Mouse (Mus musculus): ENCODE data around the gene Uhmk1.

- no peak for TF ChIP-seq USF1 (IDR thresholded peaks at IDR 0.05; ENCODE audit: low read depth, low read length)
- TF ChIP-seq EP300 (IDR thresholded peaks at IDR 0.05; ENCODE audit: low read depth in 1 of 2, low read length in 2 of 2), result no peak
- no peak for TF ChIP-seq POLR2A (IDR thresholded peaks at IDR 0.05; ENCODE audit: control insufficient read depth in 1 of 2, insufficient read depth in 1 of 2, low read depth in 1 of 2, low read length in 2 of 2, poor library complexity in 1 of 2)
- TF ChIP-seq CTCF (IDR thresholded peaks at IDR 0.05 in 2 of 3, conservative IDR thresholded peaks at IDR 0.05 in 1 of 3; ENCODE audit: control insufficient read depth in 1 of 3, insufficient read depth in 1 of 3, low read depth in 2 of 3, low read length in 3 of 3, poor library complexity in 1 of 3, severe bottlenecking in 1 of 3), result no peak
- TF ChIP-seq POLR2AphosphoS2 (IDR thresholded peaks at IDR 0.05; ENCODE audit: low read length), result no peak
These were observed 29.8 kb upstream of the Uhmk1 start for GRCm38 (mm10) chr1:170245016-170245415.
